Mouse (Mus musculus) kidney, embryonic 14.5 days (tissue): ENCODE results near the gene Gm39115. TPM values are rescaled to one million over a fixed set of nuclear protein-coding genes. Genes with fewer than 3 reads are reported as not detected.
"Not testable (repeated sequence)": the region's sequence is repeated elsewhere in the genome, so short reads cannot be mapped to it uniquely, and the experiment has no call there.

Experiments used
- ATAC-seq: fragments of 200-750 bp; cut with Nextera tagmentation; 2 replicates; pipeline ENCODE4 v1.8.0; 2017; ENCODE audit warnings: moderate number of reproducible peaks, mild to moderate bottlenecking, moderate TSS enrichment, moderate library complexity; ENCODE audit not compliant: low FRiP score, low TSS enrichment
- H3K27ac ChIP-seq: fragments of 300-500 bp; sonication (generic); 2 replicates; pipeline ENCODE4 v1.5.1; 2014; ENCODE audit warnings: low read depth, mild to moderate bottlenecking, low read length, moderate library complexity, mixed read lengths
- H3K27me3 ChIP-seq: fragments of 300-500 bp; sonication (generic); 2 replicates; pipeline ENCODE4 v1.6.1; 2014; ENCODE audit warnings: mild to moderate bottlenecking, low read length; ENCODE audit not compliant: control insufficient read depth, insufficient read depth
- H3K36me3 ChIP-seq: fragments of 300-500 bp; sonication (generic); 2 replicates; pipeline ENCODE4 v1.6.1; 2014; ENCODE audit warnings: low read length, mixed read lengths; ENCODE audit not compliant: control insufficient read depth, insufficient read depth
- H3K4me1 ChIP-seq: fragments of 300-500 bp; sonication (generic); 2 replicates; pipeline ENCODE4 v1.6.1; 2014; ENCODE audit warnings: low read length, mixed read lengths; ENCODE audit not compliant: control insufficient read depth, insufficient read depth
- H3K4me2 ChIP-seq: fragments of 300-500 bp; sonication (generic); replicated peaks from 2 replicates; pipeline ENCODE4 v1.6.1; 2014; ENCODE audit warnings: low read depth, mild to moderate bottlenecking, low read length
- H3K4me3 ChIP-seq: fragments of 300-500 bp; sonication (generic); 2 replicates; pipeline ENCODE4 v1.5.1; 2014; ENCODE audit warnings: mild to moderate bottlenecking, low read length
- H3K9ac ChIP-seq: fragments of 300-500 bp; sonication (generic); 2 replicates; pipeline ENCODE4 v1.6.1; 2014; ENCODE audit warnings: low read depth, mild to moderate bottlenecking, low read length, moderate library complexity
- H3K9me3 ChIP-seq: fragments of 300-500 bp; sonication (generic); 2 replicates; pipeline ENCODE4 v1.6.1; 2016; ENCODE audit warnings: low read length; ENCODE audit not compliant: control insufficient read depth
- WGBS: fragments of 180-500 bp; shearing (Covaris S2); extraction: QIAGEN DNeasy Blood & Tissue Kit; methylation state at CpG from one replicate; pipeline ENCODE4 v1.1.7; 2014; 5-methylcytosine and 5-hydroxymethylcytosine counted together
- polyA plus RNA-seq: library from polyadenylated mRNA; unstranded; fragments of >200 nt; fragmentation: Nextera tagmentation; extraction: Ambion mirVana; gene quantifications from 2 replicates; pipeline ENCODE4 v1.2.1, GENCODE M21; 2014

The Gm39115 gene
- polyA plus RNA-seq, result not detected in 2 replicates

GRCm38 (mm10) chr7:142135934-142136333 is at the start of gene Gm39115:
Gene Gm39115, minus strand, starts transcription at chr7:142136034.
- not testable (repeated sequence) for H3K27me3 ChIP-seq, H3K4me3 ChIP-seq, H3K9ac ChIP-seq, H3K4me2 ChIP-seq, H3K27ac ChIP-seq, ATAC-seq, H3K36me3 ChIP-seq, H3K9me3 ChIP-seq, H3K4me1 ChIP-seq
- WGBS, result 31% methylated on average over 2 of the region's 2 CpGs

DNA sequence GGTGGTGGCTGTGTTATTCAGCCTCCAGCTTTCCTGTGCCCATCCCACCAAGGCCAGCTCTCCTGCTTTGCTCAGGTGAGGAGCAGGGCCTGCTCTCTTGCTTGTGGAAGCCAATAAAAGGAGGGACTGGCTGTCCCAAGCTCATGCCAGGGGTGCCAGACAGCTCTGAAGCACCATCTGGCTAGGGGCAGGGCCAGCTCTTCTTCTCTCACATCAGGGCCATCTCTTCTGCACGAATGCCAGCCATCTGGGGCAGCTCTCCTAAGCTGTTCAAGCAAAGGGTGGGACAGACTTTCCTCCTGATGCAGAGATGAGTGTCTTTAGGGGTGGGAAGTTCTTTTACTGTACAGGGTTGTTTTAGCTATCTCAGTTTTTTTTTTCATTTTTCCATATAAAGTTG is 45.2 kb upstream of the Gm39115 start:
- H3K4me1 ChIP-seq, result no peaks in the 10 kb centered on the region
- no peak overlapping the region for H3K9ac ChIP-seq
- no peaks in the 10 kb centered on the region for H3K27me3 ChIP-seq
- no peaks in the 10 kb centered on the region for H3K9me3 ChIP-seq
- H3K27ac ChIP-seq, result no peak overlapping the region
- no peaks in the 10 kb centered on the region for H3K36me3 ChIP-seq
- H3K4me3 ChIP-seq, result no peak overlapping the region
- WGBS, result 47% methylated on average over 1 of the region's 1 CpGs
- no peak overlapping the region for H3K4me2 ChIP-seq
- no peak for ATAC-seq

- H3K27me3 ChIP-seq, result no peaks in the 10 kb centered on the region
- H3K4me2 ChIP-seq, result no peak overlapping the region
Measured at GRCm38 (mm10) chr7:142178685-142179084, 42.9 kb upstream of the Gm39115 start.

GRCm38 (mm10) chr7:142175905-142176304 is 40.1 kb upstream of the Gm39115 start, which contains the start of gene Krtap5-2:
Gene Krtap5-2, minus strand, starts transcription at chr7:142176005.
- not testable (repeated sequence) for H3K27me3 ChIP-seq, H3K9ac ChIP-seq, ATAC-seq, H3K4me2 ChIP-seq, H3K9me3 ChIP-seq, H3K4me1 ChIP-seq, H3K36me3 ChIP-seq, H3K27ac ChIP-seq, H3K4me3 ChIP-seq

More at GRCm38 (mm10) chr7:142178685-142179084, 42.9 kb upstream of the Gm39115 start:
- H3K27ac ChIP-seq, result no peak overlapping the region
- WGBS, result 85% methylated on average over 1 of the region's 1 CpGs
- H3K9ac ChIP-seq, result no peak overlapping the region
- H3K4me3 ChIP-seq, result no peak overlapping the region
- no peak for ATAC-seq
- no peaks in the 10 kb centered on the region for H3K9me3 ChIP-seq
- H3K4me1 ChIP-seq, result no peaks in the 10 kb centered on the region
- no peaks in the 10 kb centered on the region for H3K36me3 ChIP-seq

DNA sequence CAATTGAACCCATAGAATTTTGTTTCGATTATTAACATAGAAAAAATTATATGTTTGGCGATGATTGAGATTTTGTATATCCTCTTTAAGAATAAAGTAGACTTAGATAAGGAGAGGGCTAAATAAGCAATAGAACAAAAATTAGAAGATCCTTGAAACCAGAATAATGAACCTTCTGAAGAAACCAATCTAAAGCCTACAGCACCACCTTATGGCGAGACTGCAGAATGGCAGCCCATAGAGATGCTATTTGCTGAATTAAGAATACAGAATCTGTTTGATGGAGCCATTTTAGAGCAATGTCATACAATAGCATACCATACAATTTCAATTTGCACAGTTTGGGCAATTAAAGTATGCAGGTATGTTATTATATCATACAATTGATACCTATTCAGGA is 34.0 kb upstream of the Gm39115 start:
- Histone ChIP-seq H3K4me1 (no peaks in the 10 kb centered on the region), H3K9me3 (no peaks in the 10 kb centered on the region), H3K27me3 (no peaks in the 10 kb centered on the region), H3K4me3 (no peak overlapping the region), H3K4me2 (no peak overlapping the region), H3K27ac (no peak overlapping the region), H3K9ac (no peak overlapping the region), H3K36me3 (no peaks in the 10 kb centered on the region)
- WGBS, result 48% methylated on average over 3 of the region's 3 CpGs
- no peak for ATAC-seq

DNA sequence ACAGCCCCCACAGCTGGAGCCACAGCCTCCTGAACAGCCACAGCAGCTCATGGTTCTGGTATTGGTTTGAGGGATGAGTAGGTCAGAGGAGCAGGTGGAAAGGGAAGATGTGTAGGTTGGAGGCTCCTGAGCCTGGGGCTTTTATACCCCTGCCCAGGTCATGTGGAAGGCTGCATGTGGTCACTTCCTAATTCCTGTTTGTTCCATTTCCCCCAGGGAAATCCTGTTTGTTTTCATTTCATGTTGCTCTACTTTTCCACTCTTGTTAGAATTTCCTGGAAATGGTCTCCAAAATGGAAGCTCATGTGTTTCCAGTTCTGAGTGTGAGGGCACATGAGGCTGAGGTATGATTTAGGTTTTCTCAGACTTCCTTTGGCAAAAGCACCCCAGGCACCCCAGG is 29.8 kb upstream of the Gm39115 start, which contains the start of gene Gm4553:
TSS of gene Gm4553 (minus strand) at position 101 of the 400 bp plus-strand sequence.
- not testable (repeated sequence) for H3K27ac ChIP-seq, H3K36me3 ChIP-seq, H3K4me1 ChIP-seq, H3K9me3 ChIP-seq, H3K27me3 ChIP-seq, H3K4me3 ChIP-seq, H3K9ac ChIP-seq, ATAC-seq, H3K4me2 ChIP-seq

DNA sequence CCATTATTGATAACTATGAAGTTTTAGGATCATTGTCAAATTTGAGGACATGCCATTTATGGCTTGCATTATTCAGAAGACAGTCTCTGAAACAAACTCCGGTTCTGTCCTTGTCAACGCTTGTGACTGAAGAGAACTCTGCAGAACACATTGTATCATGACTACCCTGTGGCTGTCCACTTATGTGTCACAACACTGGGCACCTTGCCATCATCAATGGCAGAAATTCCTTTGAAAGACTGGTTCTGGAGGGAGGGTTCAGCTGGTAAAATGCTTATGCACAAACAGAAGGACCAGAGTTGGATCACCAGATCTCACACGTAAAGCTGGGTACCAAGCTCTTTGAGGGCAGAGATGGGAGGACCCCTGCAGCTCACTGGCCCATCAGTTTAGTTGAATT is 23.5 kb upstream of the Gm39115 start:
- Histone ChIP-seq H3K27me3 (no peaks in the 10 kb centered on the region), H3K4me3 (no peak overlapping the region), H3K27ac (no peak overlapping the region), H3K36me3 (no peaks in the 10 kb centered on the region), H3K9me3 (no peaks in the 10 kb centered on the region), H3K4me2 (no peak overlapping the region), H3K9ac (no peak overlapping the region), H3K4me1 (no peaks in the 10 kb centered on the region)
- 90% methylated on average over 3 of the region's 3 CpGs for WGBS
- no peak for ATAC-seq

DNA sequence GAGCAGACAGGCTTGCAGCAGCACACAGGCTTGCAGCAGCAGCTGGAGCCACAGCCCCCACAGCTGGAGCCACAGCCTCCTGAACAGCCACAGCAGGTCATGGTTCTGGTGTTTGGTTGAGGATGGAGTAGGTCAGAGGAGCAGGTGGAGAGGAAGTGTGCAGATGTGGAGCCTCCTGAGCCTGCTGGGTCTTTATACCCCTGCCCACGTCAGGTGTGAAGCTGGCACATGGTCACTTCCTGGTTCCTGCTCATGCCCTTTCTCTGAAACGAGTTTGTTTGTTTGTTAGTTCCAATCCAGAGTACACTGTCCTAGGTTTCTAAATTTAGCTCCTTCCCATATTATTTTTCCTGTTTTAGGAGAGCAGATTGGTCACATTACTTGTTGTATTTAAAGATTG is 21.2 kb upstream of the Gm39115 start, which contains the start of gene Gm29735:
TSS of gene Gm29735 (minus strand) at position 101 of the 400 bp plus-strand sequence.
- ATAC-seq, H3K4me3 ChIP-seq, H3K4me1 ChIP-seq, H3K9me3 ChIP-seq, H3K9ac ChIP-seq, H3K4me2 ChIP-seq, H3K36me3 ChIP-seq, H3K27ac ChIP-seq, H3K27me3 ChIP-seq: not testable (repeated sequence)
- 54% methylated on average over 2 of the region's 2 CpGs for WGBS

- Histone ChIP-seq H3K36me3 (no peaks in the 10 kb centered on the region), H3K27me3 (no peaks in the 10 kb centered on the region), H3K9me3 (no peaks in the 10 kb centered on the region), H3K9ac (no peak overlapping the region), H3K4me1 (no peaks in the 10 kb centered on the region), H3K4me2 (no peak overlapping the region), H3K4me3 (no peak overlapping the region), H3K27ac (no peak overlapping the region)
- no peak for ATAC-seq
- 84% methylated on average over 1 of the region's 1 CpGs for WGBS
Measured at GRCm38 (mm10) chr7:142155308-142155707, 19.5 kb upstream of the Gm39115 start.
